Mouse (Mus musculus): ENCODE measurements around the gene Adcy1.

Adcy1 gene

DNA sequence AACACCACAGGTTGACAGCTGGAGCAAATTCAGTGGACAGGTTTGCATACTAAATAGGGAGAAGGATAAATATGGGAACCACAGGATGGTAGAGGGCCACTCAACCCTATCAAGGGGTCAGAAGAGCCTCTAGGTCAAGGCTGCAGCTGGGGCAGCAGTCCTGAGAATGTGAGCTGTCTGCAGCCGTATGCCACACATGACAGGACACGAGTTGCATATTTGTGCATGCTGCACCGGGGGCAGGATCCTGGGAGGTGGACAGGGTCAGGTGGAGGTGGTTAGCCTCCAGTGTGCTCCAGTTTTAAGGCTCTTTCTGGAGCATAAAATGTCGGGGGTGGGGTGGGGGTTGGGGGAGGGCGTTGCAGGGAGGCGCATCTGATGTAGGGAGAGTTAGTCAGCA is 8.3 kb downstream of the Adcy1 start:
- no peak for DNase-seq

DNA sequence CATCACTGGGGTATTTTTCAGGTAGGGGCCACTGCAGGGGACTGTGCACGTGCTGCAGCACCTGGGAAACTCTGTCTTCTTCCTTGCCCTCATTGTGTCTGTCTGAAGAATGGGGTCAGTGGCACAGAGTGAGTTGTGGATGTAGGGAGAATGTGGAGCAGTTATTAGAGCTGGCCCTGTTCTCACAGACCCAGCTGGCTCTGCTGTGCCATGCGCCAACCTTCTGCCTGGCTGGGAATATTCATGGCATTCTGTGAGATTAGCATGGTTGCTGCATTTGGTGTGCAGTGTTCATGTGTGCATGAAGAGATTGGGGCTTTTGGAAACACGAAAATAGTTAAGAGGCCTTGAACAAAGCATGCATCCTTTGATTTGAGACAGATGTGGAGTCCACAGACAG is 10.3 kb downstream of the Adcy1 start:
- no peak for DNase-seq

DNA sequence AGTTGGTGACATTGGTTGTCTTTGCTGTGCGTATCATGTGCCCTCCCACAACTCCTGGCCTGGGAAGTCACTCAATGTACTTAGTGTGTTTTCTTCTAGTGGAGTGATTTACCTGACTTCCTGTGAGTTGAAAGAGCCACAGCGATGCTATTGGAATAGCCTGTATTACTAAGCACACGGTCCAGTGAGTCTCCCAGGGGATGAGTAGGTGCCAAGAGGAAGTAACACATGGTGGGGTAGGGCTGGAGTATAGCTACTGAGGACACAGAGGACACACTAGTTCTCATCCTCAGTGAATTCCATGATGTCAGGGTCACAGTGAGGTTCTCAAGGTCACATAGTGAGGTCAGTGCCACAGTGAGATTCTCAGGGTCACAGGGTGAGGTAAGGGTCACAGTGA is 13.2 kb downstream of the Adcy1 start:
- DNase-seq: no peak

DNA sequence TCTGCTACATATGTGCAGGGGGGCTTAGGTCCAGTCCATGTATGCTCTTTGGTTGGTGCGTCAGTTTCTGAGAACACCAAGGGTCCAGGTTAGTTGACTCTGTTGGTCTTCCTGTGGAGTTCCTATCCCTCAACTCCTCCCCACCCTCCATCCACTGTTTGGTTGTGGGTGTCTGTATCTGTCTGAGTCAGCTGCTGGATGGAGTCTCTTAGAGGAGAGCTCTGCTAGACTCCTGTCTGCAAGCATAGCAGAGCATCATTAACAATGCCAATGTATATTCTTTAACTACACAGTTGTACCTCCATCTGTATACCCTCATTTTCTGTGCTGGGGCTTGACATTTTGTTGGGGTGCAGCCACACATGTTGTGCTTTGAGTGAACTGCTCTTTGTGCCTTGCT is 18.6 kb downstream of the Adcy1 start:
- DNase-seq: no peak

DNA sequence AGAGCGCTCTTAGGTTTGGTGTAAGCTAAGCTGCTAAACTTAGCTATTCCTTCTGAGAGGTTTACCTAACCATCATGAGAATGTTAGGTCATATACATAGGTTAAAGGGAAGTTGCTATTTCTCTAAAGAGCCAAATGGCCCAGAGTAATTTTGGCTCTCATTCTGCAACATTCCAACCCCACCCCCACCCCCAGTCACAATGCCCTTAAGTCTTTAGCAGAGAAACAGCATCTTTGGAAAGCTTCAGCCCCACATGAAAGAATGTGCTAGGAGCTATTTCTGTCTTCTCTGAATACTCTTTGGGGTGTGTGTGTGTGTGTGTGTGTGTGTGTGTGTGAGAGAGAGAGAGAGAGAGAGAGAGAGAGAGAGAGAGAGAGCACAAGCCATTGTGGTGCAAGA is 20.6 kb downstream of the Adcy1 start:
- DNase-seq: no peak

DNA sequence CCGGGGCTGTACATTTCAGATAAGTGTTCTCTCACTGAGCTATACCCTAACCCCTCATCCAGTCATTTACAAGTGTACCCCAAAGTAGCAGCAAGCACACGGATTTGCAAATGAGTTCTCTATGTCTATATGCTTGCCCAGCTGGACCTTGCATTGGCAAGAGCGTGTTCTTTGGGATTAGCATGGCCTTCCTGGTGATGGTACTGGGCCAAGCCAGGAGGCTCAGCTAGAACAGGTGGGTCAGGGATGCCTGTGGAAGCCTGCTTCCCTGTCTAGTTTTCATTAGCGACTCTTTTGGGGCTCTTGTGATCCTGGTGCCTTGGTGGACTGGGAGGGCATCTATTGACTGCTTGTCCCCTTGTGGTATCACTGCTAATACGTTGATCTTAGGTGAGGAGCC is 21.9 kb downstream of the Adcy1 start:
- DNase-seq: no peak

DNA sequence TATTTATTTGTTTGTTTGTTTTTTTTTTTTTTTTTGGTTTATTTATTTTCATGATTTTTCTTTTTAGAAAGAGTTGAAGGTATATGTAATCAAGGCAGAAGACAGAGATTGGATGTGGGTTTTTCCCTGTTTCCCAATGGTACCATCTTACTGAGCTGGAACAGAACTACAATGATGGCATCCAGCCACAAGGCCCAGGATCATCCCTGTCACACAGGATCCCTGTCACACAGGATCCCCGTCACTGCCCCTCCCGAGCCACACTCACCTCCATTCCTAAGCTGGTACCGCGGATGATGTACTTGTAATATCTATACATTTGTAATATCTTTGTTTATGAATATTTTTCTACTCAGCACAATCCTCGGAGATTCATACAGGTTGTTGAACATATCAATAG is 27.8 kb downstream of the Adcy1 start:
- no peak for DNase-seq

DNA sequence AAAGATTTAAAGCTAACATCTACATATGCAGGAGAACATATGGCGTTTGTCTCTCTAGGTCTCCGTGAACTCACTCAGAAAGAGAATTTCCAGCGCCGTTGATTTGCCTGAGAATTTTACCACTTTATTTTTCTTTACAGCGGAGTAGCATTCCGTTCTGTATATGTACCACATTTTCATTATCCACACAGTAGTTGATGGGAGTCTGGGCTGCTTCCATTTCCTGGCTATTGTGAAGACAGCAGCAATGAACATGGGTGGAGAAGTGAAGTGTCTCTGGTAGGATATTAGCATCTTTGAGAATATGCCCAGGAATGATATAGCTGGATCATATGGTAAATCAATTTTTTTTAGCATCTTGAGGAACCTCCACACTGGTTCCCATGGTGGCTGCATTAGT is 31.6 kb downstream of the Adcy1 start:
- DNase-seq: no peak

DNA sequence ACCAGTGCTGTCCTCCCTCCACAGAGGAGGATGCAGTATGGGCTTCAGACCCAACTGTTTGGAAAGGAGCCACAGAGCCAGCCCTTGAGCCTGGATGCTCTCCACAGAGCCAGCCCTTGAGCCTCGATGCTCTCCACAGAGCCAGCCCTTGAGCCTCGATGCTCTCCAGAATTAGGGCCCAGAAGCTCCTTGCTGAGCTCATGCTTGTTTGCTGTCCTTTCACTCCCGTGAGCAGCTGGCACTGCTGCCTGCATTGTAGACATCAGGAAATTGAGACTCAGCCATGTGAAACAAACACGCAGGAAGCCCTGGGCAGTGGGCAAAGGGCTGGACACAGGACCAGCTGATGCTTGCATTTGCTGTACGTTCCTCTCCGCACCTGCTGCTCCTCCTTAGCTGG is 38.4 kb downstream of the Adcy1 start:
- DNase-seq: no peak

DNA sequence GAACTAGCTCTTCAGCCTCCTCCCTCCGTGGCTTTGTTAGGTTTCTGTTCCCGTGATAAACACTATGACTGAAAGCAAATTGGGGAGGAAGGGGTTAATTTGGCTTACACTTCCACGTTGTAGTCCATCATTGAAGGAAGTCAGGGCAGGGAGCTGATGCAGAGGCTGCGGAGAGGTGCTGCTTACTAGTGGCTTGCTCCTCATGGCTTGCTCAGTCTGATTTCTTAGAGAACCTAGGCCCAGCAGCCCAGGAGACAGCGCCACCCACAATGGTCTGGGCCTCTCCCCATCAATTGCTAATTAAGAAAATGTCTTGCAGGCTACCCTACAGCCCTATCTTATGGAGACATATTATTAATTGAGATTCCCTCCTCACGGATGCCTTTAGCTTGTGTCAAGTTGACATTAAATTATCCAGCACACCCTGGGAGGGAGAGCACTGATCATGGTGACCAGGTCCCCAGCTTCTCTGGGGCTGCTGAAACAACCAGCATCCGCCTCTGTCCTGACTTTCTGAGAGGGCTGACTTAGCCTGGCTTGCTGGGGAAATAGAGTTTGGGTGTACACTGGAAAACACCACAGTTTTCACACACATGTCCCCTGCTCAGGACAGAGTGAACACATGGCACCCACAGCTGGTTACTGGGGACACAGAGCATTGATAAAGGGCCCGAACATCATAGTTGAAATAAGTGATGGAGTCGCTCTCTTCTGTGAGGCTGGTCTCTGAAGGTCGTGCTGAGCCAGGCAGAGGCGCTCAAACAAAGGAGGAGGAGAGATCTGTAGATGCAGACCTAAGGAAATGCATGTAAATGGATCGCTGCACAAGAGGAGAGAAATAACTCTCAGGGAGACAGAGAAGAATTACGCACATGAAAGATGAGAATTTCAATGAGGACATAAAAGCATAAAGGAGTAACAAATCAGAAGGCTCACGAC is 39.2 kb downstream of the Adcy1 start:
- no peak for DNase-seq

DNA sequence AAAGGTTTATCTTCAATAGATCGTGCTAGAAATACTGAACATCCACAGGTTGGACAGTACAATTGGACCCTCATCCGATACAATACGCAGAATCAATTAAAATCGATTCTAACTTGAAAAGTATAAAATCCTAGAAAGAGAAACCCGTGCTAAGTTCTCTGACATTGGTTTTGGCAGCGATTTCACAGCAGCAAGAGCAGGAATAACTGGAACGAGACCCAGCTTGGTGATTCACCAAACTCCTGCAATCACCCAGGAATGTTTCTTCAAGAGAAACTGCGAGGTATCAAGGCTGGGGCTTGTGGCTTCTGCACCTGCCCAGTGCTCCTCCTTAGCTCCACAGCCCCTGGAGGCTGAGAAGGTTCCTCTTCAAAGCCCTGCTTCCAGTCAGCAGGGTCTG is 42.0 kb downstream of the Adcy1 start:
- DNase-seq: no peak

DNA sequence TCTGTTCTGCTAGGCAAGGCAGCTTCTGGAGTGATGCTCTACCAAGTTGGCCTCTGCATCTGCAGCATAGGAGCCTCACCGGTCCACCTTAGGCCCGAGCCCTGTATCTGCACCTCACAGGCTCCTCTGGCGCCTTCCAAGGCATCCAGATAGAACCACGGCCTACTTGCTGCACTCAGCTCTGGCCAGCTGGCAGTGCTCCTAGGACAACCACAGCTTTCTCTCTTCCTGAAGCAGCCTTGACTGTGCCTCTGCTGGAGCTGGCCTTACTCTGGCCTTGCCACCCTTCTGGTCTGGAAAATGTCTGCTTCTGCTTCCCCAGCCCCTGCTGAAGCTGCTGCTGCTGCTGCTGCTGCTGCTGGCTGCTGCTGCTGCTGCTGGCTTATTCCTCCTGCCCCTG is 45.8 kb downstream of the Adcy1 start:
- DNase-seq: no peak

DNA sequence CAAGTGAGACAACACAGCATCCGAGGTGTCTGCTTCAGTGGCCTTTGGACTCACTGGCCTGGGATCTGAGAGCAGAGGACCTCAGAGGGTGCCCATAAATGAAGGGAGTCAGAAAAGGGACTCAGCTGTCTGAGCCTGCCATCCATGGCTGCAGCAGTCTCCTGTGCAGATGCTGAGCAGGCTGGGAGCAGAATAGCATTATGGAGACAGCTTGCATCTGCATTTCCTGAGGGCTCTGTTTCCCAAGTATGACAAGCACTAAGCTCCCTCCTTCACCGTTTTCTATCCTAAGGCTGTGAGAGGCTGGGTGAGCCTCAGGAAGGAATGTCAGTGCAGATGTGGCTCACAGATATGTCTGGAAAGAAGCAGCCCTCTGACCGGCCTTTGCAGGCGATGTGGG is 49.8 kb downstream of the Adcy1 start:
- DNase-seq: no peak

DNA sequence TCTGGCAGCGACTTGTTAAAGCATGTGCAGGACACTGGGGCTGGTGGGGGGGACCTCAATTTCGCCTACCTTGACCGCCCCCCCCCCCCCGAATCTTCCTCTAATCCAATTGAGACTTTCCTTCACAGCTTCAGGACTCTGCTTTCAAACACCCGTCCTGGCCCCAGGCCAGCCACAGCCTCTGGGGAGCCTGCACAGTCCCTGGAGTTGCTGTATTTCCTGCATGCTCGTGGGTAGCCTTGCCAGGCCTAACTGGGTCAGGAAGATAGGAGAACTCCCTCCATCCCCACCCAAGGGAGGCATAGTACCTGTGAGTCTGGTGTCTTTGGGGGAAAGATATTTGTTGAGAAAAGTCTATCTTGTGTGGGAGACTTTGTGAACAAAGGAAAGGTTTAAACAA is 50.4 kb downstream of the Adcy1 start:
- peak; percentile 44 for DNase-seq

DNA sequence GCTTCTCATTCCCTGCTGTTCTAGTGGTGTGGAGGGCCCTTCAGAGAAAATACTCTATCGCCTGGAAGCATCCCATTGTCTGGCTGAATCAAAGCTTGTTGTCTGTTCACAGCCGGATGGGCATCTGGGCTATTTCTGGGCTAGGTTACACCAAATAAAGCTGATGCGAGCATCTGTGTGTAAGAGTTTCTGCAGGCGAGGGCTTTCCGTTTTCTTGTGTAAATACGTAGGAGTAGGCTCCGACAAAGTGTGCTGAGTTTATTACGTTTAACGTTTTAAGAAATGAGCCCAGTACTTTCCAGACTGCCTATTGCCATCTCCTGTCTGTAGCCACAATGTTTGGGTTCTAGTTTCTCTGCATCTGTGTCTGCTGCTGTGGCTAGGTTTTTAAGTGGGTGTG is 51.0 kb downstream of the Adcy1 start:
- no peak for DNase-seq

DNA sequence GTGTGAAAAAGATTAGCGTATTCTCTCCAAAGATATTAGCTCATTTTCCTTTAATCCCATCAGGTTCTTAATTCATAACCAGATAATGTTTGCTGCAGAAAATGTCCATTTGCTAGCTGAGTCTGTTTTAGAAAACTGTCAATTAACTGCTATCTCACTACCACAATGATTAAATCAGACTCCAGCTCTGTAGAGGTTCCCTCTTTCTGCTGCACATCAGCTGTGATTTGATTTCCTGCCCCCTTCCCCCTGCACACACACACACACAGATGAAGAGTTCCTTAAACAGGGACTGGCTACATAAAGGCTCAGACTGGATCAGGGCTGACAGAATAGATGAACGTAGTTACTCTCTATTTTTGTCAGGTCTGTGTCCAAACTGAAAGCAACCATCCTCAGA is 53.4 kb downstream of the Adcy1 start:
- no peak for DNase-seq

DNA sequence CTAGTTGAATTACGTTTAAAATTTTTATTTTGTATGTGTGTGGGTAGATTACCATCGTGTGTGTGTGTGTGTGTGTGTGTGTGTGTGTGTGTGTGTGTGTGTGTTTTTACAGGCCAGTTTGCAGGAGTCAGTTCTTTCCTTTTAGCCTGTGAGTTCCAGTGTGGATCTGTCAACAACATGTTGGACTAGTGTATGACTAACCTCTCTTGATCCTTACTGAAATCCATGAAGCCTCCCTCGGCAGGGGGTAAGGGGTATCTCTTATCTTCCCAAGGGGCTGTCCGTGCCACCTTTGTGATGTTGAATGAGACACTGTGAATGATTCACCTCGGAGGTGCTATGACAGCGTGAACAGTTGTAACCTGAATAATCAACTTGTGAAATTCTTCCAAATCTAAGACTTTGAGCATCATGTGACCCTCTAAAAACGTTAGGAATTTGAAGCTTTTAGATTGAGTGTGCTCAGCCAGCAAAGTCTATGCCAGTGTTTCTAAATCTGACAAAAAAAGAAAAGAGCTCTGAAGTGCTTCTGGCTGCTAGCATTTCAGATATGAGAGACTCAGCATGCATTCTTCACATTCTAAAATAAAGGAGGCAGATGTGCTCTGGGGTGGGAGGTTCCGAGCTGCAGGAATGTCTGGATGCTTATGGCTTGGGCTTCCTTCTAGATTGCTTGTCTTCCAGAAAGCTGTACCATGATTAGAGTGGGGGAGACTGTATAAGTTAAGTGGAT is 66.2 kb downstream of the Adcy1 start:
- no peak for DNase-seq

DNA sequence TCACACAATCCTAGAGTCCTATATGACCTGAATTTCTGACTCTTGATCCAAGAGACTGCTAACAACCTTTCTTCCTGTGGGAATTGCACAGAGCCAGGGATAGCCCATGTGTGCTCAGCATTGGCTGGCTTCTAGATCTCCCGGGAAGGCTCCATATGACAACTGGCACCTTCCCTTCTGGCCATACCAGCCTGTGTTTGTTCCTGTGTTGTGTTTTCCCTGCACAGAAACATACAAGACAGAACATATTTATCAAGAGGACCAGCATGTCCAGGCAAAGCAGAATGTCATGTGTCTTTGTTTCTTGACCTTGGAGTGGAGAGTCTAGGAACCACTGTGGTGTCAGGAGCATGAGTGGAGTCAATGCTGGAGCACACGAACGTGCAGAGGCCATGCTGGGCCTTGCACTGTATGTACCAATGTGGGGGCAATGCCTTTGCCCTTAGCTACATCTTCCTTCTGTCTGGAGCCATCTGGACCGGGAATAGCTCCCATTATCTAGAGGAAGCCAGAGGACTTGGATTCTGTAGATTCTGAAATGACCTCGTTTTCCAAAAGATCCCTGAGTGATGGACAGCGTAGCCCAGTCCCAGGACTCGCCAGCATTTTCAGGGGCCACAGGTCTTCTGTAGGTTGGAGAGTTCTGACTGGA is 69.6 kb downstream of the Adcy1 start:
- no peak for DNase-seq

DNA sequence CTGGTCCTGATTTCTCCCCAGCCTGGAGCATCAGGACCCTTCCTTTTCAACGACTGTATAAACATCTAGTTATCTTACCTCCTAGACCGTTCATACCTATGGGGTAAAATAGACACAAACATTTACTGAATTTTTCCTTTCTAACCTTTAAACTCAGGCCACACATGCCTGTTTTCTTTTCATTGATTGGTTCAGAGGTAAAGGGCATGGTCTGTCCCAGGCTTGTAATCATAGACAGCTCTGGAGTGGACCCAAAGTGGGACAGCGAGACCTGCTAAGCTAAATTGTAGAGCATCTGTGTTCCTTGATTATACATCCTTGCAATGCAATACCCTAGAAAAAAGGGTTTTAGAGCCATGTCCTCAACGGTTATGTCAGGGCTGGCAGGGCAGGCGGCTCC is 70.4 kb downstream of the Adcy1 start:
- no peak for DNase-seq

DNA sequence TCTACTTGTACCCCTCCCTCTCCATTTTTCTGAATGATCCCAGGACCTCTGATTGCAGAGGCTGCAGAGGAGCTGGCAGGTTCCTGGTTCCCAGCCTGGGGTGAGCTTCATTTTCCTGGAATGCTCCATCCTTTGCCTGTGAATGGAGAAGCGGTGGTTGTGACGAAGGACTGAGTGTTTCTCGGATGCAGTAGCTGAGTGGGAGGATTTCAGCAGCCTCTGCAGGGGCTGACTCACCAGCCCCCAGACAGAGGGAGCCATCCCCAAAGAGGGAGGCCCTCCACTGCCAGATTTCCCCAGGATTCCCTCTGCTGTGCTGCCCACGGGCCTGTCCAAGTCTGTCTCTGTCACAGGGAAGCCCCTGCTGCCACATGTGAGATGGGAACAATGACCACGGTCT is 71.0 kb downstream of the Adcy1 start:
- DNase-seq: no peak

DNA sequence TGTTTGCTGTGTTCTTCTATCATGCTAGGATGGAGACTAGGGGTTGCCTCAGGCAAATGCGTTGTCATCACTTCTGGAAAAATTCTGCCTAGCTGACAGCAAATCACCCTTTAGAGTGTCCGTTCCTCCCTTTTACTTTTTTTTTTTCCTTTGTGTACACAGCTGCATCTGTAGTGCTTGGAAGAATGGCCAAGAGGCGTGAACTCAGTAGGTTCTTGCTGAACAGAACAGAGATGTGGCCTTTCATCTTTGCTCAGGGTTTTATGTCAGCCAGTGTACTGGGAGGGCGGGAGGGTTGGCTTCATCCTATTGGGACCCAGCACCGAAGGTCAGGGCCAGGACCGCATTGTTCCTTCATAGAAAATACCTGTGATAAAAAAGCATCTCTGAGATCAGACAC is 72.0 kb downstream of the Adcy1 start:
- DNase-seq: no peak

DNA sequence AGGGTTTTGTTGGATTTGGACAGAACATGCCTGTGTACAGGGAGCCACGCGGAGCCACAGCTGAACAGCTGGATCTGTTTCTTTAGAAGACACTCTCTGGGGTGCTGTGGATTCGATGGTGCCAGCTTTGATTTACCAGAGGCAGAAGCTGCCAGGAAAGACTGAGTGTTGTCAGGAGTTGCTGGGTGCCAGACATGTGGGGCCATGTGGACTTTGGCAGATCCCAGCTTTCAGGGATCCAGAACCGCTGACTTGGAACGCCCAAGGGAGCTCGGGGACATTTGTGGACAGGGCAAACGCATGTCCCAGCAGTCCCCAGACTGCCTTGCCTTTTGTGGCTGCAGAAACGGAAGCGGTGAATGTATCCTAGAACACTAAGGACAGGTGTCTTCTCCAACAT is 72.5 kb downstream of the Adcy1 start:
- DNase-seq: no peak

DNA sequence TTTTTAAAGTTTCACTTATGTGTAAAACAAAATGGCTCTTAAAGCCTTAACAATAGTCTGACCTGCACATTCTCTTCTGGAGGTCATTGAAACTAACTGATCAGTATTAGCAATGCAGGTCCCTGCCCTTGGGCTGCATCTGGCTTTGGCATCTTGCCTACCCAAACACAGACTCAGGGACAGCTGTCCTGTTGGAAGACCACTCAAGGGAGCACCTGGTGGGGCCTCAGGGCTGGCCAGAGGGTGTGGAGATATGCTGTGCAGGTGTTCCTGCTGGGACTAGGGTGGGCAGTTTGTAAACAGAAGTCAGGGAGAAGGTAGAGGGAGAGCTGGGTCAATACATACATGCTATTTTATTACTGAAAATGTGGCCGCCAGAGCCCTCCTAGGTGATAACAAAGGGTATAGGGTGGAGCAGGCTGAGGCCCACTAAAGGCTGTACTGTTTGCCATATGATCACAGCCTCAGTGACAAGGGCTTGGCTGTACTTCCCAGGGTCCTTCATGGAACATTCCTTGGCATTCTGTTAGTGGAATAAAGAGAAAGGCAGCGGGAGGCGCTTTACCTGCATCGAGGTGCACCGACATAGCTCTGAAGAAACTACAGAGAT is 73.1 kb downstream of the Adcy1 start:
- DNase-seq: no peak

DNA sequence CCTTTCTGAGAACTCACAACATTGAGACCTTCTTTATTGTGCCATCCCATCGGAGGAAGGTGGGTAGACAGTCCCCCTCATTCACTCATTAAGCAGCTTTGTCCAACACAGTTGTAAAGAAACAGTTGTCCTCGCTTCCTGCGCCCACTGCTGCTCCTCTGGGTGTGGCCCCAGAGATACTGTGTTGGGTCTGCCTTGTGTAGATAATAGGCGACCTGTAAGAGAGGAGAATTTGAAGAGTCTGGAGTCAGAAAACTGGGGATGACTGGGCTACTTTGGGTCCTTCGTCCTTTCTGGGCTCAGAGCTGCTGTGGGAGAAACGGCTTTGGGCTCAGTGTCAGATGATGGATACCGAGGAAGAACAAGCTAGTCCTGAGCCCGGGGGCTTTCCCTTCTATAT is 75.1 kb downstream of the Adcy1 start:
- no peak for DNase-seq
